Mouse (Mus musculus): Measurements from ENCODE around the gene Sdad1. TPM values are rescaled to one million over a fixed set of nuclear protein-coding genes. Genes with fewer than 3 reads are reported as not detected.

The Sdad1 gene
- polyA plus RNA-seq, 1 experiment from 2014 or later, result 16.0 TPM

GRCm38 (mm10) chr5:92332359-92332840 is 22.1 kb upstream of the Sdad1 start:
- H3K9me3 ChIP-seq (replicated peaks), result no peaks in the 10 kb centered on the region
- no peak overlapping the region for H3K4me3 ChIP-seq (replicated peaks)
- no peak overlapping the region for H3K4me2 ChIP-seq
- WGBS (ENCODE audit: insufficient replicate concordance), result 67% methylated on average over 9 of the region's 9 CpGs
- no peak for ATAC-seq (ENCODE audit: insufficient read depth)
- no peaks in the 10 kb centered on the region for H3K36me3 ChIP-seq (replicated peaks)
- peak overlapping the region; percentile 33; the same call in 1 of the 2 replicates for H3K27ac ChIP-seq (replicated peaks)
- H3K9ac ChIP-seq, result no peak overlapping the region
- H3K27me3 ChIP-seq, result no peaks in the 10 kb centered on the region
- 0 out of 2 replicates have a peak, but pooled peaks cover 2% of the 10 kb centered on the region for H3K4me1 ChIP-seq (replicated peaks)

- H3K4me3 ChIP-seq (replicated peaks), result no peak within 1 kb of the TSS
- H3K4me2 ChIP-seq, result no peak within 1 kb of the TSS
- no peak within 1 kb of the TSS for H3K9ac ChIP-seq
Observed at GRCm38 (mm10) chr5:92331635-92332338, 21.5 kb upstream of the Sdad1 start, which contains the start of gene Art3. Art3 (plus strand) TSS chr5:92331827.

GRCm38 (mm10) chr5:92331122-92331521 is 20.8 kb upstream of the Sdad1 start:
- H3K4me3 ChIP-seq (replicated peaks), result no peak overlapping the region
- ATAC-seq (ENCODE audit: insufficient read depth), result no peak
- 74% methylated on average over 12 of the region's 12 CpGs for WGBS (ENCODE audit: insufficient replicate concordance)

More at GRCm38 (mm10) chr5:92331635-92332338, 21.5 kb upstream of the Sdad1 start, which contains the start of gene Art3:
- Histone ChIP-seq H3K9me3 (replicated peaks) (no peaks in the 10 kb centered on the region), H3K27me3 (peaks cover 4% of the 10 kb centered on the region; the same call in 1 of the 2 replicates), H3K36me3 (replicated peaks) (no peaks in the 10 kb centered on the region), H3K4me1 (replicated peaks) (0 out of 2 replicates have a peak, but pooled peaks cover 2% of the 10 kb centered on the region), H3K27ac (replicated peaks) (peak within 1 kb of the TSS; percentile 33; the same call in 1 of the 2 replicates)
- WGBS (ENCODE audit: insufficient replicate concordance), result 83% methylated on average over 17 of the region's 17 CpGs
- no peak for ATAC-seq (ENCODE audit: insufficient read depth)

GRCm38 (mm10) chr5:92327929-92328328 is 17.6 kb upstream of the Sdad1 start, which contains the start of gene Cxcl9:
Cxcl9 (minus strand) TSS chr5:92328079.
- WGBS (ENCODE audit: insufficient replicate concordance), result 50% methylated on average over 7 of the region's 7 CpGs

More at GRCm38 (mm10) chr5:92331122-92331521, 20.8 kb upstream of the Sdad1 start:
- no peaks in the 10 kb centered on the region for H3K9me3 ChIP-seq (replicated peaks)
- H3K4me2 ChIP-seq, result no peak overlapping the region
- no peak overlapping the region for H3K27ac ChIP-seq (replicated peaks)
- no peak overlapping the region for H3K9ac ChIP-seq
- peaks cover 6% of the 10 kb centered on the region; the same call in 1 of the 2 replicates for H3K27me3 ChIP-seq
- H3K36me3 ChIP-seq (replicated peaks), result no peaks in the 10 kb centered on the region
- 0 out of 2 replicates have a peak, but pooled peaks cover 2% of the 10 kb centered on the region for H3K4me1 ChIP-seq (replicated peaks)

GRCm38 (mm10) chr5:92327367-92327766 is 17.1 kb upstream of the Sdad1 start:
- WGBS (ENCODE audit: insufficient replicate concordance), result 16% methylated on average over 6 of the region's 6 CpGs
- Histone ChIP-seq H3K4me2 (no peak overlapping the region), H3K27me3 (peaks cover 6% of the 10 kb centered on the region; the same call in 1 of the 2 replicates), H3K27ac (replicated peaks) (no peak overlapping the region), H3K9ac (no peak overlapping the region), H3K9me3 (replicated peaks) (no peaks in the 10 kb centered on the region), H3K4me3 (replicated peaks) (no peak overlapping the region), H3K4me1 (replicated peaks) (peaks cover 6% of the 10 kb centered on the region; the same call in 1 of the 2 replicates), H3K36me3 (replicated peaks) (no peaks in the 10 kb centered on the region)
- ATAC-seq (ENCODE audit: insufficient read depth), result no peak

More at GRCm38 (mm10) chr5:92327929-92328328, 17.6 kb upstream of the Sdad1 start, which contains the start of gene Cxcl9:
- ATAC-seq (ENCODE audit: insufficient read depth), result no peak
- H3K36me3 ChIP-seq (replicated peaks), result no peaks in the 10 kb centered on the region
- H3K4me1 ChIP-seq (replicated peaks), result peaks cover 6% of the 10 kb centered on the region; the same call in 1 of the 2 replicates
- no peak within 1 kb of the TSS for H3K27ac ChIP-seq (replicated peaks)
- H3K4me2 ChIP-seq, result no peak within 1 kb of the TSS
- peaks cover 6% of the 10 kb centered on the region; the same call in 1 of the 2 replicates for H3K27me3 ChIP-seq
- H3K9ac ChIP-seq, result no peak within 1 kb of the TSS
- H3K9me3 ChIP-seq (replicated peaks), result no peaks in the 10 kb centered on the region
- no peak within 1 kb of the TSS for H3K4me3 ChIP-seq (replicated peaks)

GRCm38 (mm10) chr5:92323264-92323663 is 13.0 kb upstream of the Sdad1 start:
- no peak for ATAC-seq (ENCODE audit: insufficient read depth)
- H3K27ac ChIP-seq (replicated peaks), result no peak overlapping the region
- H3K4me2 ChIP-seq, result no peak overlapping the region
- H3K4me3 ChIP-seq (replicated peaks), result no peak overlapping the region
- no peak overlapping the region for H3K9ac ChIP-seq
- H3K9me3 ChIP-seq (replicated peaks), result no peaks in the 10 kb centered on the region
- H3K4me1 ChIP-seq (replicated peaks), result peaks cover 7% of the 10 kb centered on the region
- WGBS (ENCODE audit: insufficient replicate concordance), result 58% methylated on average over 5 of the region's 5 CpGs
- no peaks in the 10 kb centered on the region for H3K36me3 ChIP-seq (replicated peaks)
- peaks cover 6% of the 10 kb centered on the region; the same call in 1 of the 2 replicates for H3K27me3 ChIP-seq

- no peak overlapping the region for H3K27ac ChIP-seq (replicated peaks)
- no peak overlapping the region for H3K9ac ChIP-seq
- H3K4me2 ChIP-seq, result no peak overlapping the region
- no peak for ATAC-seq (ENCODE audit: insufficient read depth)
- WGBS (ENCODE audit: insufficient replicate concordance), result 61% methylated on average over 4 of the region's 4 CpGs
- no peak overlapping the region for H3K4me3 ChIP-seq (replicated peaks)
- no peaks in the 10 kb centered on the region for H3K36me3 ChIP-seq (replicated peaks)
- H3K27me3 ChIP-seq, result peaks cover 6% of the 10 kb centered on the region; the same call in 1 of the 2 replicates
- H3K4me1 ChIP-seq (replicated peaks), result peaks cover 14% of the 10 kb centered on the region
- H3K9me3 ChIP-seq (replicated peaks), result no peaks in the 10 kb centered on the region
Observed at GRCm38 (mm10) chr5:92322612-92323011, 12.3 kb upstream of the Sdad1 start.

GRCm38 (mm10) chr5:92321631-92322400 is 11.5 kb upstream of the Sdad1 start:
- H3K9me3 ChIP-seq (replicated peaks), result no peaks in the 10 kb centered on the region
- no peak overlapping the region for H3K9ac ChIP-seq
- H3K4me3 ChIP-seq (replicated peaks), result no peak overlapping the region
- no peaks in the 10 kb centered on the region for H3K36me3 ChIP-seq (replicated peaks)
- H3K4me1 ChIP-seq (replicated peaks), result peaks cover 14% of the 10 kb centered on the region
- 53% methylated on average over 8 of the region's 8 CpGs for WGBS (ENCODE audit: insufficient replicate concordance)
- no peak for ATAC-seq (ENCODE audit: insufficient read depth)
- no peak overlapping the region for H3K4me2 ChIP-seq
- no peak overlapping the region for H3K27ac ChIP-seq (replicated peaks)
- peaks cover 3% of the 10 kb centered on the region; the same call in 1 of the 2 replicates for H3K27me3 ChIP-seq

GRCm38 (mm10) chr5:92318596-92318995 is 8.3 kb upstream of the Sdad1 start:
- Histone ChIP-seq H3K27me3 (no peaks in the 10 kb centered on the region), H3K36me3 (replicated peaks) (no peaks in the 10 kb centered on the region), H3K4me3 (replicated peaks) (no peak overlapping the region), H3K9me3 (replicated peaks) (no peaks in the 10 kb centered on the region), H3K4me2 (no peak overlapping the region), H3K27ac (replicated peaks) (no peak overlapping the region), H3K9ac (no peak overlapping the region), H3K4me1 (replicated peaks) (peaks cover 22% of the 10 kb centered on the region)
- WGBS (ENCODE audit: insufficient replicate concordance), result 75% methylated on average over 14 of the region's 14 CpGs
- no peak for ATAC-seq (ENCODE audit: insufficient read depth)

- Histone ChIP-seq H3K36me3 (replicated peaks) (no peaks in the 10 kb centered on the region), H3K27ac (replicated peaks) (no peak overlapping the region), H3K4me2 (no peak overlapping the region), H3K4me1 (replicated peaks) (peaks cover 20% of the 10 kb centered on the region), H3K9me3 (replicated peaks) (no peaks in the 10 kb centered on the region), H3K27me3 (no peaks in the 10 kb centered on the region), H3K9ac (no peak overlapping the region), H3K4me3 (replicated peaks) (no peak overlapping the region)
- ATAC-seq (ENCODE audit: insufficient read depth), result no peak
- 42% methylated on average over 7 of the region's 7 CpGs for WGBS (ENCODE audit: insufficient replicate concordance)
Observed at GRCm38 (mm10) chr5:92318119-92318518, 7.8 kb upstream of the Sdad1 start.

- Histone ChIP-seq H3K9ac (no peak overlapping the region), H3K27me3 (no peaks in the 10 kb centered on the region), H3K27ac (replicated peaks) (no peak overlapping the region), H3K9me3 (replicated peaks) (no peaks in the 10 kb centered on the region), H3K4me2 (no peak overlapping the region), H3K4me3 (replicated peaks) (no peak overlapping the region), H3K4me1 (replicated peaks) (peaks cover 39% of the 10 kb centered on the region), H3K36me3 (replicated peaks) (no peaks in the 10 kb centered on the region)
- 13% methylated on average over 7 of the region's 7 CpGs for WGBS (ENCODE audit: insufficient replicate concordance)
- ATAC-seq (ENCODE audit: insufficient read depth), result no peak
Observed at GRCm38 (mm10) chr5:92313776-92314175, 3.5 kb upstream of the Sdad1 start.

All from liver, embryonic 15.5 days (tissue).